Mouse (Mus musculus) CH12.LX (cell line): ENCODE results near the gene Col4a2. TPM values are rescaled to one million over a fixed set of nuclear protein-coding genes. Genes with fewer than 3 reads are reported as not detected.

ENCODE experiments used
- DNase-seq: peaks from one replicate; pipeline ENCODE4 v3.0.0-alpha.2; 2013; ENCODE audit errors: extremely low read depth
- H3K27ac ChIP-seq: 2 replicates; pipeline ENCODE4 v1.5.1; 2012; ENCODE audit warnings: low read depth, mild to moderate bottlenecking, control low read depth, moderate library complexity; ENCODE audit not compliant: insufficient read depth
- H3K27me3 ChIP-seq: replicated peaks from 2 replicates; pipeline ENCODE3; 2012; ENCODE audit warnings: inconsistent platforms
- H3K36me3 ChIP-seq, 2 experiments: replicated peaks in 1 of 2; 2 replicates each; pipeline versions ENCODE3 to v1.6.1; 2012; ENCODE audit warnings: inconsistent platforms in 1 of 2, low read length in 1 of 2, mild to moderate bottlenecking in 1 of 2, mixed read lengths in 1 of 2, moderate library complexity in 1 of 2; ENCODE audit not compliant: control insufficient read depth in 1 of 2, insufficient read depth in 1 of 2
- H3K4me1 ChIP-seq, 2 experiments: 2 replicates each; pipeline ENCODE4 v1.6.1; 2012; ENCODE audit warnings: inconsistent platforms in 1 of 2, moderate library complexity in 1 of 2; ENCODE audit not compliant: insufficient read depth in 2 of 2, control insufficient read depth in 1 of 2
- H3K4me2 ChIP-seq: 2 replicates; pipeline ENCODE4 v1.6.1; 2012; ENCODE audit warnings: low read depth, mild to moderate bottlenecking, control low read depth; ENCODE audit not compliant: poor library complexity, insufficient read depth, severe bottlenecking
- H3K4me3 ChIP-seq, 3 experiments: fragments of 150-350 bp in 1 of 3; sonication (generic) in 1 of 3; replicated peaks in 1 of 3; 2 replicates each; pipeline versions ENCODE3 to v1.5.1; 2011 to 2012; ENCODE audit warnings: low read depth in 2 of 3, low read length in 2 of 3, mild to moderate bottlenecking in 2 of 3, moderate library complexity in 2 of 3, control low read depth in 1 of 3, improper control_type of control experiment in 1 of 3, inconsistent platforms in 1 of 3, mixed read lengths in 1 of 3; ENCODE audit not compliant: poor library complexity in 1 of 3
- H3K79me2 ChIP-seq: replicated peaks from 2 replicates; pipeline ENCODE4 v1.6.1; 2012; ENCODE audit warnings: mild to moderate bottlenecking, moderate library complexity; ENCODE audit not compliant: control insufficient read depth, poor library complexity, insufficient read depth, severe bottlenecking; ENCODE audit errors: extremely low read depth
- H3K9ac ChIP-seq: 2 replicates; pipeline ENCODE4 v1.6.1; 2012; ENCODE audit warnings: low read depth, mild to moderate bottlenecking, control low read depth, moderate library complexity; ENCODE audit not compliant: insufficient read depth
- H3K9me3 ChIP-seq: replicated peaks from 2 replicates; pipeline ENCODE3; 2012; ENCODE audit warnings: low read length, inconsistent platforms, mixed read lengths
- BHLHE40 ChIP-seq: IDR thresholded peaks from 2 replicates; pipeline ENCODE4 v1.6.1; 2011; ENCODE audit warnings: mild to moderate bottlenecking, low read depth, low read length, improper control_type of control experiment
- CHD2 ChIP-seq: IDR thresholded peaks from 2 replicates; pipeline ENCODE4 v1.6.1; 2011; ENCODE audit warnings: low read length, improper control_type of control experiment
- CTCF ChIP-seq, 2 experiments: IDR thresholded peaks in 1 of 2; conservative IDR thresholded peaks in 1 of 2; 2 replicates each; pipeline ENCODE4 v1.5.1; 2011 to 2012; ENCODE audit warnings: low read depth in 2 of 2, low read length in 2 of 2, improper control_type of control experiment in 1 of 2, inconsistent platforms in 1 of 2, mild to moderate bottlenecking in 1 of 2, moderate library complexity in 1 of 2
- ELF1 ChIP-seq: IDR thresholded peaks from 2 replicates; pipeline ENCODE4 v1.6.1; 2014; ENCODE audit warnings: low read depth, mild to moderate bottlenecking, inconsistent platforms, low read length, improper control_type of control experiment
- EP300 ChIP-seq: IDR thresholded peaks from 2 replicates; pipeline ENCODE4 v1.6.1; 2011; ENCODE audit warnings: low read length, improper control_type of control experiment
- ETS1 ChIP-seq: conservative IDR thresholded peaks from 2 replicates; pipeline ENCODE4 v1.6.1; 2012; ENCODE audit warnings: low read depth, mild to moderate bottlenecking, inconsistent platforms, low read length, improper control_type of control experiment, moderate library complexity
- IRF4 ChIP-seq: IDR thresholded peaks from 2 replicates; pipeline ENCODE4 v1.6.1; 2014; ENCODE audit warnings: low read depth, mild to moderate bottlenecking, inconsistent platforms, low read length, improper control_type of control experiment
- JUND ChIP-seq: conservative IDR thresholded peaks from 2 replicates; pipeline ENCODE4 v1.6.1; 2011; ENCODE audit warnings: low read depth, low read length, improper control_type of control experiment
- KAT2A ChIP-seq: IDR thresholded peaks from 2 replicates; pipeline ENCODE4 v1.6.1; 2012; ENCODE audit warnings: low read length, improper control_type of control experiment, inconsistent platforms; ENCODE audit not compliant: insufficient replicate concordance
- MAFK ChIP-seq: IDR thresholded peaks from 2 replicates; pipeline ENCODE4 v1.6.1; 2011; ENCODE audit warnings: low read length, improper control_type of control experiment; ENCODE audit not compliant: insufficient replicate concordance
- MAX ChIP-seq: IDR thresholded peaks from 2 replicates; pipeline ENCODE4 v1.6.1; 2011; ENCODE audit warnings: low read length, improper control_type of control experiment
- MAZ ChIP-seq: IDR thresholded peaks from 2 replicates; pipeline ENCODE4 v1.6.1; 2012; ENCODE audit warnings: low read depth, mild to moderate bottlenecking, inconsistent platforms, low read length, improper control_type of control experiment, moderate library complexity
- MEF2A ChIP-seq: IDR thresholded peaks from 2 replicates; pipeline ENCODE4 v1.6.1; 2014; ENCODE audit warnings: low read depth, mild to moderate bottlenecking, inconsistent platforms, low read length, improper control_type of control experiment, borderline replicate concordance
- MXI1 ChIP-seq: IDR thresholded peaks from 2 replicates; pipeline ENCODE4 v1.6.1; 2011; ENCODE audit warnings: mild to moderate bottlenecking, low read depth, low read length, improper control_type of control experiment
- MYC ChIP-seq: IDR thresholded peaks from 2 replicates; pipeline ENCODE4 v1.6.1; 2011; ENCODE audit warnings: low read depth, mild to moderate bottlenecking, improper control_type of control experiment, low read length
- NELFE ChIP-seq: IDR thresholded peaks from 2 replicates; pipeline ENCODE4 v1.6.1; 2011; ENCODE audit warnings: low read depth, low read length, improper control_type of control experiment
- NRF1 ChIP-seq: IDR thresholded peaks from 2 replicates; pipeline ENCODE4 v1.6.1; 2014; ENCODE audit warnings: low read depth, mild to moderate bottlenecking, inconsistent platforms, low read length, improper control_type of control experiment, moderate library complexity
- RAD21 ChIP-seq: IDR thresholded peaks from 2 replicates; pipeline ENCODE4 v1.6.1; 2011; ENCODE audit warnings: low read depth, mild to moderate bottlenecking, low read length, improper control_type of control experiment, moderate library complexity
- SIN3A ChIP-seq: IDR thresholded peaks from 2 replicates; pipeline ENCODE4 v1.6.1; 2012; ENCODE audit warnings: low read length, improper control_type of control experiment, inconsistent platforms
- SMC3 ChIP-seq: IDR thresholded peaks from 2 replicates; pipeline ENCODE4 v1.6.1; 2011; ENCODE audit warnings: low read depth, low read length, improper control_type of control experiment
- TCF12 ChIP-seq: IDR thresholded peaks from 2 replicates; pipeline ENCODE4 v1.6.1; 2014; ENCODE audit warnings: low read depth, mild to moderate bottlenecking, inconsistent platforms, low read length, improper control_type of control experiment
- UBTF ChIP-seq: IDR thresholded peaks from 2 replicates; pipeline ENCODE4 v1.6.1; 2012; ENCODE audit warnings: low read depth, mild to moderate bottlenecking, inconsistent platforms, low read length, improper control_type of control experiment, moderate library complexity
- USF1 ChIP-seq: IDR thresholded peaks from 2 replicates; pipeline ENCODE4 v1.6.1; 2014; ENCODE audit warnings: low read depth, mild to moderate bottlenecking, inconsistent platforms, low read length, improper control_type of control experiment
- ZC3H11A ChIP-seq: IDR thresholded peaks from 2 replicates; pipeline ENCODE4 v1.6.1; 2012; ENCODE audit warnings: low read depth, mild to moderate bottlenecking, inconsistent platforms, low read length, improper control_type of control experiment
- ZKSCAN1 ChIP-seq: IDR thresholded peaks from 2 replicates; pipeline ENCODE4 v1.6.1; 2012; ENCODE audit warnings: low read depth, inconsistent platforms, low read length, improper control_type of control experiment, borderline replicate concordance
- ZMIZ1 ChIP-seq: IDR thresholded peaks from 2 replicates; pipeline ENCODE4 v1.6.1; 2012; ENCODE audit warnings: low read depth, mild to moderate bottlenecking, inconsistent platforms, low read length, improper control_type of control experiment
- dilution Hi-C: fragments of 300-500 bp; cut with MboI; formaldehyde crosslinking; loops from 2 replicates; pipeline ENCODE4 v1.14.3; 2020; ENCODE audit warnings: low sequenced_read_pairs; ENCODE audit not compliant: extremely low pct_unique_long_range_greater_than_20kb, extremely low pct_ligation_motif_present
- in situ Hi-C: fragments of 300-500 bp; cut with MboI; formaldehyde crosslinking; loops from 3 replicates; pipeline ENCODE4 v1.14.3; 2019; ENCODE audit warnings: low sequenced_read_pairs, low pct_ligation_motif_present, low pct_unique_long_range_greater_than_20kb, mixed read lengths
- polyA plus RNA-seq: library from polyadenylated mRNA; unstranded; fragments of >175 nt; gene quantifications from 2 replicates; pipeline ENCODE4 v1.2.1, GENCODE M21; 2012; ENCODE audit warnings: low read depth; ENCODE audit not compliant: insufficient read length
- total RNA-seq, 2 experiments: library from RNA; depleted of rRNA; stranded (reverse); fragments of 300-350 nt in 1 of 2; fragments of >200 nt in 1 of 2; gene quantifications; 2 replicates each; pipeline ENCODE4 v1.2.3; 2012 to 2014

Col4a2 gene
- total and polyA plus RNA-seq, 3 experiments: 0.04 to 0.07 TPM; not detected in 1

- no peak overlapping the region for H3K9ac ChIP-seq
- H3K79me2 ChIP-seq: no peaks in the 10 kb centered on the region
- no peaks in the 10 kb centered on the region for H3K36me3 ChIP-seq
- H3K4me1 ChIP-seq: peaks cover 12 to 23% of the 10 kb centered on the region in 2 experiments
- no peak overlapping the region for H3K4me3 ChIP-seq
- in situ Hi-C loops (no loop called here), dilution Hi-C loops (no loop called here)
- peaks cover 42% of the 10 kb centered on the region for H3K27me3 ChIP-seq
- H3K4me2 ChIP-seq: no peak overlapping the region
- DNase-seq: no peak
- TF ChIP-seq SIN3A (no peak), EP300 (no peak), IRF4 (no peak), MYC (no peak), MXI1 (no peak), MAX (no peak), JUND (no peak), CHD2 (no peak), MEF2A (no peak), USF1 (no peak), ZKSCAN1 (no peak), BHLHE40 (no peak), CTCF (conservative IDR thresholded peaks at IDR 0.05 in 1 of 2, IDR thresholded peaks at IDR 0.05 in 1 of 2; ENCODE audit: low read depth in 2 of 2, low read length in 2 of 2) (no peak), RAD21 (no peak), TCF12 (no peak), MAFK (no peak), UBTF (no peak)
- H3K27ac ChIP-seq: no peak overlapping the region
- no peaks in the 10 kb centered on the region for H3K9me3 ChIP-seq
These were observed 169.9 kb downstream of the Col4a2 start for GRCm38 (mm10) chr8:11482537-11482936.

GRCm38 (mm10) chr8:11486142-11486541, 173.5 kb downstream of the Col4a2 start:
- in situ Hi-C loops (loop anchor here (5.0 kb wide), 1 partner anchor 34 kb away; no protein-coding TSS in a partner anchor), dilution Hi-C loops (no loop called here)
- H3K4me2 ChIP-seq: peak overlapping the region; percentile 22; the same call in 1 of the 2 replicates
- no peaks in the 10 kb centered on the region for H3K79me2 ChIP-seq
- no peak overlapping the region for H3K27ac ChIP-seq
- H3K9me3 ChIP-seq: no peaks in the 10 kb centered on the region
- no peak overlapping the region for H3K4me3 ChIP-seq
- no peak overlapping the region for H3K9ac ChIP-seq
- peaks cover 7% of the 10 kb centered on the region in 2 experiments for H3K4me1 ChIP-seq
- peak; percentile 71 for DNase-seq
- H3K27me3 ChIP-seq: peaks cover 18% of the 10 kb centered on the region
- no peaks in the 10 kb centered on the region for H3K36me3 ChIP-seq
- TF ChIP-seq SMC3 (peak; percentile 96), ZC3H11A (peak; percentile 80), ETS1 (no peak), CTCF (conservative IDR thresholded peaks at IDR 0.05 in 1 of 2, IDR thresholded peaks at IDR 0.05 in 1 of 2; ENCODE audit: low read depth in 2 of 2, low read length in 2 of 2) (peak; percentile 91 to 95), BHLHE40 (0 out of 2 replicates have a peak, but pooled peaks have one; percentile 27), RAD21 (peak; percentile 87), JUND (peak; percentile 36; the same call in 1 of the 2 replicates), KAT2A (no peak), EP300 (no peak), MEF2A (peak; percentile 53; the same call in 1 of the 2 replicates), IRF4 (peak; percentile 37; the same call in 1 of the 2 replicates), NELFE (peak; percentile 49; the same call in 1 of the 2 replicates), NRF1 (no peak), MYC (0 out of 2 replicates have a peak, but pooled peaks have one; percentile 30), ZMIZ1 (no peak), SIN3A (0 out of 2 replicates have a peak, but pooled peaks have one; percentile 26), MAFK (no peak), MAZ (0 out of 2 replicates have a peak, but pooled peaks have one; percentile 26), ELF1 (no peak)
